Mouse (Mus musculus): Measurements from ENCODE around the gene Tpsab1. TPM values are rescaled to one million over a fixed set of nuclear protein-coding genes. Genes with fewer than 3 reads are reported as not detected.

The Tpsab1 gene
- polyA plus RNA-seq, 1 experiment = 0.63 TPM

- Histone ChIP-seq H3K4me1 (ENCODE audit: control insufficient read depth, insufficient read depth, insufficient read length, low read length) (no peaks in the 10 kb centered on the region), H3K27ac (replicated peaks; ENCODE audit: low read depth, low read length) (no peak within 1 kb of the TSS), H3K4me3 (ENCODE audit: insufficient read depth, low read depth, low read length) (no peak within 1 kb of the TSS)
Measured at GRCm38 (mm10) chr17:25308346-25308745, 37.0 kb downstream of the Tpsab1 start, which contains the start of gene Prss28. Gene Prss28, plus strand, starts transcription at chr17:25308646.

GRCm38 (mm10) chr17:25298094-25298493, 47.3 kb downstream of the Tpsab1 start, which contains the start of gene Prss34:
Gene Prss34, plus strand, starts transcription at chr17:25298394.
- Histone ChIP-seq H3K27ac (replicated peaks; ENCODE audit: low read depth, low read length) (no peak within 1 kb of the TSS), H3K4me3 (ENCODE audit: insufficient read depth, low read depth, low read length) (no peak within 1 kb of the TSS), H3K4me1 (ENCODE audit: control insufficient read depth, insufficient read depth, insufficient read length, low read length) (no peaks in the 10 kb centered on the region)

GRCm38 (mm10) chr17:25294111-25294510, 51.3 kb downstream of the Tpsab1 start:
- H3K4me1 ChIP-seq (ENCODE audit: control insufficient read depth, insufficient read depth, insufficient read length, low read length) = no peaks in the 10 kb centered on the region
- no peak overlapping the region for H3K4me3 ChIP-seq (ENCODE audit: insufficient read depth, low read depth, low read length)
- H3K27ac ChIP-seq (replicated peaks; ENCODE audit: low read depth, low read length) = no peak overlapping the region

- H3K27ac ChIP-seq (replicated peaks; ENCODE audit: low read depth, low read length) = no peak overlapping the region
- H3K4me3 ChIP-seq (ENCODE audit: insufficient read depth, low read depth, low read length) = no peak overlapping the region
Measured at GRCm38 (mm10) chr17:25293495-25293894, 51.9 kb downstream of the Tpsab1 start.

More at GRCm38 (mm10) chr17:25293495-25293894, 51.9 kb downstream of the Tpsab1 start:
- no peaks in the 10 kb centered on the region for H3K4me1 ChIP-seq (ENCODE audit: control insufficient read depth, insufficient read depth, insufficient read length, low read length)

Other genes starting within 250 kb of the Tpsab1 start
- 10.1 and 12.9 TPM in 2 replicates for gene Telo2, start 229.6 kb downstream of the Tpsab1 start, polyA plus RNA-seq (2012; ENCODE audit: insufficient read depth, insufficient read length, missing spikeins)
- gene Ptx4, start 224.8 kb downstream of the Tpsab1 start, polyA plus RNA-seq (2012; ENCODE audit: insufficient read depth, insufficient read length, missing spikeins) = not detected in 2 replicates
- gene Clcn7, start 212.2 kb downstream of the Tpsab1 start, polyA plus RNA-seq (2012; ENCODE audit: insufficient read depth, insufficient read length, missing spikeins) = 9.6 and 11.5 TPM in 2 replicates
- not detected in 2 replicates for gene Ccdc154, start 183.1 kb downstream of the Tpsab1 start, polyA plus RNA-seq (2012; ENCODE audit: insufficient read depth, insufficient read length, missing spikeins)
- gene Gm38655, start 170.1 kb downstream of the Tpsab1 start, polyA plus RNA-seq (2012; ENCODE audit: insufficient read depth, insufficient read length, missing spikeins) = not detected in 2 replicates
- gene BC003965, start 161.0 kb downstream of the Tpsab1 start, polyA plus RNA-seq (2012; ENCODE audit: insufficient read depth, insufficient read length, missing spikeins) = 27.3 and 36.9 TPM in 2 replicates
- 2.5 and 4.3 TPM in 2 replicates for gene Unkl, start 157.2 kb downstream of the Tpsab1 start, polyA plus RNA-seq (2012; ENCODE audit: insufficient read depth, insufficient read length, missing spikeins)
- 27.6 and 32.7 TPM in 2 replicates for gene Gnptg, start 105.4 kb downstream of the Tpsab1 start, polyA plus RNA-seq (2012; ENCODE audit: insufficient read depth, insufficient read length, missing spikeins)
- 9.9 and 13.1 TPM in 2 replicates for gene Tsr3, start 105.4 kb downstream of the Tpsab1 start, polyA plus RNA-seq (2012; ENCODE audit: insufficient read depth, insufficient read length, missing spikeins)
- 1.1 and 2.9 TPM in 2 replicates for gene Baiap3, start 89.2 kb downstream of the Tpsab1 start, polyA plus RNA-seq (2012; ENCODE audit: insufficient read depth, insufficient read length, missing spikeins)
- gene Ube2i, start 70.9 kb downstream of the Tpsab1 start, polyA plus RNA-seq (2012; ENCODE audit: insufficient read depth, insufficient read length, missing spikeins) = 56.0 and 66.5 TPM in 2 replicates
- not detected in 2 replicates for gene Prss34, start 47.2 kb downstream of the Tpsab1 start, polyA plus RNA-seq (2012; ENCODE audit: insufficient read depth, insufficient read length, missing spikeins)
- gene Prss28, start 36.9 kb downstream of the Tpsab1 start, polyA plus RNA-seq (2012; ENCODE audit: insufficient read depth, insufficient read length, missing spikeins) = not detected in 2 replicates
- gene Prss29, start 26.9 kb downstream of the Tpsab1 start, polyA plus RNA-seq (2012; ENCODE audit: insufficient read depth, insufficient read length, missing spikeins) = not detected in 2 replicates
- 6.1 and 8.8 TPM in 2 replicates for gene Tpsb2, start 20.7 kb upstream of the Tpsab1 start, polyA plus RNA-seq (2012; ENCODE audit: insufficient read depth, insufficient read length, missing spikeins)
- 0.99 TPM in 1 of 2 replicates, not detected in the other for gene Tpsg1, start 23.7 kb upstream of the Tpsab1 start, polyA plus RNA-seq (2012; ENCODE audit: insufficient read depth, insufficient read length, missing spikeins)
- gene Cacna1h, start 88.2 kb upstream of the Tpsab1 start, polyA plus RNA-seq (2012; ENCODE audit: insufficient read depth, insufficient read length, missing spikeins) = 1.3 TPM in 1 of 2 replicates, not detected in the other
- gene Tekt4, start 109.1 kb upstream of the Tpsab1 start, polyA plus RNA-seq (2012; ENCODE audit: insufficient read depth, insufficient read length, missing spikeins) = not detected in 2 replicates
- gene Sstr5, start 151.7 kb upstream of the Tpsab1 start, polyA plus RNA-seq (2012; ENCODE audit: insufficient read depth, insufficient read length, missing spikeins) = not detected in 2 replicates
- gene Sox8, start 225.1 kb upstream of the Tpsab1 start, polyA plus RNA-seq (2012; ENCODE audit: insufficient read depth, insufficient read length, missing spikeins) = 0.79 TPM in 1 of 2 replicates, not detected in the other
- 24.0 and 41.1 TPM in 2 replicates for gene Lmf1, start 233.5 kb upstream of the Tpsab1 start, polyA plus RNA-seq (2012; ENCODE audit: insufficient read depth, insufficient read length, missing spikeins)